Mouse (Mus musculus) limb, embryonic 12.5 days (tissue): ENCODE measurements around the gene Cdcp2. TPM values are rescaled to one million over a fixed set of nuclear protein-coding genes. Genes with fewer than 3 reads are reported as not detected.

Source experiments
- ATAC-seq: fragments of 200-750 bp; cut with Nextera tagmentation; 2 replicates; pipeline ENCODE4 v1.8.0; 2017; ENCODE audit warnings: low read depth, moderate TSS enrichment; ENCODE audit not compliant: insufficient number of reproducible peaks, insufficient read depth, low FRiP score, low TSS enrichment
- H3K27ac ChIP-seq: fragments of 300-500 bp; sonication (generic); 2 replicates; pipeline ENCODE4 v1.5.1; 2016; ENCODE audit warnings: mild to moderate bottlenecking, moderate library complexity
- H3K27me3 ChIP-seq: fragments of 300-500 bp; sonication (generic); 2 replicates; pipeline ENCODE4 v1.6.1; 2016; ENCODE audit warnings: mild to moderate bottlenecking, moderate library complexity
- H3K36me3 ChIP-seq: fragments of 300-500 bp; sonication (generic); 2 replicates; pipeline ENCODE4 v1.6.1; 2016; ENCODE audit warnings: mild to moderate bottlenecking, moderate library complexity
- H3K4me1 ChIP-seq: fragments of 300-500 bp; sonication (generic); replicated peaks from 2 replicates; pipeline ENCODE4 v1.6.1; 2016
- H3K4me2 ChIP-seq: fragments of 300-500 bp; sonication (generic); 2 replicates; pipeline ENCODE4 v1.6.1; 2016; ENCODE audit warnings: mild to moderate bottlenecking, moderate library complexity
- H3K4me3 ChIP-seq: fragments of 300-500 bp; sonication (generic); replicated peaks from 2 replicates; pipeline ENCODE4 v1.5.1; 2016; ENCODE audit warnings: mild to moderate bottlenecking
- H3K9ac ChIP-seq: fragments of 300-500 bp; sonication (generic); replicated peaks from 2 replicates; pipeline ENCODE4 v1.6.1; 2016; ENCODE audit warnings: mild to moderate bottlenecking, moderate library complexity
- H3K9me3 ChIP-seq: fragments of 300-500 bp; sonication (generic); 2 replicates; pipeline ENCODE4 v1.6.1; 2016; ENCODE audit warnings: mild to moderate bottlenecking, moderate library complexity
- WGBS: fragments of 180-500 bp; shearing (Covaris S2); methylation state at CpG from one replicate; pipeline ENCODE4 v1.1.7; 2016; 5-methylcytosine and 5-hydroxymethylcytosine counted together
- polyA plus RNA-seq: library from polyadenylated mRNA; unstranded; fragments of >200 nt; fragmentation: Nextera tagmentation; extraction: Ambion mirVana; gene quantifications from 2 replicates; pipeline ENCODE4 v1.2.1, GENCODE M21; 2016

The Cdcp2 gene
- polyA plus RNA-seq, 1 experiment from 2014 or later: not detected

DNA sequence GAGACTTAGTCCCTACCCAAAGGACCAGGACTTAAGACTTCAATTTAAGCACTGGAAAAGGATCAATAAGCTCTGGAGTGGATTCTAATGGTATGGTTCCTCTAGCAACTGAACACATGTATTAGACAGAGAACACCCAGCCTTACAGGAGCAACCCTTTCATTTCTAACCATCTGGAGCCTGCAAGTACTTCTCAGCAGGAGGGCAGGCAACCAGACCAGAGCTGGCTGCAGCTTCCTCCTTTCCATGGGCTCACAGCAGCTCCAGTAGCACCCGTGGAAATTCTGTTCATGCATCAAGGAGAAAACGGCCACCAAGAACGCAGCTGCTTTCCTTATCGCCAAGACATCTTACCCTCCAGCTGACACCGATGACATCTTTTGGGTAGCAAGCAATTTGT lies 39.0 kb downstream of the Cdcp2 start:
- no peak for ATAC-seq
- Histone ChIP-seq H3K4me3 (no peak overlapping the region), H3K36me3 (no peaks in the 10 kb centered on the region; the same call in 1 of the 2 replicates), H3K4me1 (peaks cover 67% of the 10 kb centered on the region), H3K27ac (0 out of 2 replicates have a peak overlapping the region, but pooled peaks have one; percentile 45), H3K4me2 (no peak overlapping the region), H3K9ac (no peak overlapping the region), H3K9me3 (no peaks in the 10 kb centered on the region), H3K27me3 (no peaks in the 10 kb centered on the region)
- WGBS: 55% methylated on average over 5 of the region's 5 CpGs

DNA sequence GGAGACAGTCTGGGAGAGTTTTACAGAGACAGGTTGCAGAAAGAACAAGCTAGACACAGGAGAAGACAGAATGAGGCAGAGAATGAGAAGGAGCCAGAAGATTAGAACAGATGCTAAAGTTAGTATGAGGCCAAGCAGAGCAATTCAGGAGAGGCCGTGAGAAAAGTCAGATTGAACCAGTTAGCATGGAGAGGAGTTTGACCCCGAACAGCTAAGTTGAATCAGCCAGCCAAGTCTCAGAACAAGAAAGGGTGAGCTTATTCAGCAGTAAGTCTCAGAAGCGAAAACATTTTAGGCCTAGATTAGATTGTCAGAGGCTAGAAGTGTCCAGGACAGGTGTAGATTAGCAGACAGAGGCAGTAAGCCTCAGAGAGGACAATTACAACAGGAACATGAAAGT lies 39.8 kb downstream of the Cdcp2 start:
- Histone ChIP-seq H3K9ac (no peak overlapping the region), H3K36me3 (no peaks in the 10 kb centered on the region; the same call in 1 of the 2 replicates), H3K27ac (peak overlapping the region; percentile 45; the same call in 1 of the 2 replicates), H3K4me1 (peaks cover 67% of the 10 kb centered on the region), H3K27me3 (no peaks in the 10 kb centered on the region), H3K9me3 (no peaks in the 10 kb centered on the region), H3K4me3 (no peak overlapping the region), H3K4me2 (no peak overlapping the region)
- WGBS: 36% methylated on average over 3 of the region's 3 CpGs
- ATAC-seq: no peak

GRCm38 (mm10) chr4:107138948-107139835 lies 42.5 kb downstream of the Cdcp2 start:
- Histone ChIP-seq H3K4me3 (no peak overlapping the region), H3K9me3 (no peaks in the 10 kb centered on the region), H3K4me2 (peak overlapping the region; percentile 27), H3K27ac (0 out of 2 replicates have a peak overlapping the region, but pooled peaks have one; percentile 20), H3K4me1 (peaks cover 62% of the 10 kb centered on the region), H3K36me3 (no peaks in the 10 kb centered on the region; the same call in 1 of the 2 replicates), H3K27me3 (no peaks in the 10 kb centered on the region), H3K9ac (no peak overlapping the region)
- no peak for ATAC-seq
- WGBS: 15% methylated on average over 37 of the region's 37 CpGs

GRCm38 (mm10) chr4:107139836-107140631 lies 43.3 kb downstream of the Cdcp2 start:
- Histone ChIP-seq H3K4me3 (no peak overlapping the region), H3K4me1 (peaks cover 65% of the 10 kb centered on the region), H3K27me3 (no peaks in the 10 kb centered on the region)

DNA sequence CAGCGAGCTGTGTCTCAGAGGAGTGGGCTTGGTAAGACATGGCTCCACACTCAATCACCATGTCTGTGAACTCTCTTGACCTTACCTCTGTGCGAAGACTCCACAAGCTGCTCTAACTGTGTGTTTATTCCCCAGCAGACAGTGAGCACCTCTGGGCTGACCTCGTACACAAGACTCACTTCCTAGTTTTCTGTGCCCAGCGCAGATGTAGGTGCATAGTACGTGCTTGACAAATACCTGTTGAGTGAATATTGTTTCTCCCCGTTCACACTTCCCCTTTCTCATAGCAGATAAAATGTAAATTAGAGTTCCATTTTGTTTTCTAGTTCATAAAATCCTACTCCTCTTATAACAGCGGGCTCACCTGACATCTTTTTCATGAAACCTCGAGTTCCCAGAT lies 46.8 kb downstream of the Cdcp2 start:
- WGBS: 90% methylated on average over 8 of the region's 8 CpGs
- no peak overlapping the region for H3K9ac ChIP-seq
- H3K4me1 ChIP-seq: peaks cover 30% of the 10 kb centered on the region
- no peaks in the 10 kb centered on the region for H3K9me3 ChIP-seq
- no peak overlapping the region for H3K27ac ChIP-seq
- H3K36me3 ChIP-seq: peaks cover 25% of the 10 kb centered on the region
- ATAC-seq: no peak
- no peak overlapping the region for H3K4me3 ChIP-seq
- H3K4me2 ChIP-seq: no peak overlapping the region
- no peaks in the 10 kb centered on the region for H3K27me3 ChIP-seq

More at GRCm38 (mm10) chr4:107139836-107140631, 43.3 kb downstream of the Cdcp2 start:
- Histone ChIP-seq H3K27ac (peak overlapping the region; percentile 81), H3K36me3 (no peaks in the 10 kb centered on the region; the same call in 1 of the 2 replicates), H3K4me2 (0 out of 2 replicates have a peak overlapping the region, but pooled peaks have one; percentile 27), H3K9ac (peak overlapping the region; percentile 19; the same call in 1 of the 2 replicates), H3K9me3 (no peaks in the 10 kb centered on the region)
- WGBS: 14% methylated on average over 13 of the region's 13 CpGs
- peak; percentile 20; the same call in 1 of the 2 replicates for ATAC-seq

DNA sequence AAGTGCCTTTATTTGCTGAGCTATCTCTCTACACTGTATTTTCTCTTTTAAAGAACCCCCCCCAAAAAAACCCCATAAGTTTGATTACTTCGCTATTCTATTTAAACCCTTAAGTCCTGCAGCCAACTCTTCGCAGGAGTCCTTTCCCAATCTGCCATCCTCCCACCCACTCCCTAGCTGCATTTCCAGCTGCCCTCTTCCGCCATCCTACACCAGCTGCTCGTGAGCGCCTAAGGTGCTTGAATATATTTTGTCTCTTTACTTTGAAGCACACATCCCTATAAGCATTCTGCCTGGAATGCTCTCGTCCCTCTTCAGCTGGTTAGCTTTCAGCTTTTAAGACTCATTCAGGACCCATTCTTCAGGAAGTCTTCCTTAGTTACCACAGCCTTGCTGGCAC lies 54.3 kb downstream of the Cdcp2 start:
- H3K36me3 ChIP-seq: peaks cover 47% of the 10 kb centered on the region
- ATAC-seq: no peak

DNA sequence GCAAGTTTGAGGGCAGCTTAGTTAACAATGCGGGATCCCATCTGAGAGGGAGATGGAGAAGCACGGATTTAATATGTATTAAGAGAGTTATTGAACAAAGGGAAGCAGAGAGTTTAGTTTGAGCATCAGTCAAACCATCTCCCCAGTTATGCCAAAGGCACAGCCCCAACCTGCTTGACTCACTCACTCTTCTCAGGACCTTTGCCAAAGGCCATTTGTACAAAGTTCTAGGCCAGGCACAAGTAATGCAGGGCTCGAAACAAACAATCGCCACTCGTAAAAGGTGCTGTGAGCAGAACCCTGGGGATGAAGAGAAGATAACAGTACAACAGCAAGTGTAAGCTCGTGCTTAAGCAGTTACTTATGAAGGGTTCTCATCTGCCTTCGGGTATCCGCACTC lies 55.9 kb downstream of the Cdcp2 start:
- Histone ChIP-seq H3K9ac (no peak overlapping the region), H3K27ac (no peak overlapping the region), H3K4me3 (no peak overlapping the region), H3K36me3 (peaks cover 40% of the 10 kb centered on the region), H3K9me3 (no peaks in the 10 kb centered on the region), H3K27me3 (no peaks in the 10 kb centered on the region), H3K4me1 (no peaks in the 10 kb centered on the region), H3K4me2 (no peak overlapping the region)
- 81% methylated on average over 8 of the region's 8 CpGs for WGBS
- no peak for ATAC-seq

More for the DNA sequence above, 54.3 kb downstream of the Cdcp2 start:
- WGBS: 86% methylated on average over 6 of the region's 6 CpGs
- H3K4me2 ChIP-seq: no peak overlapping the region
- H3K9me3 ChIP-seq: no peaks in the 10 kb centered on the region
- no peaks in the 10 kb centered on the region for H3K4me1 ChIP-seq
- no peak overlapping the region for H3K27ac ChIP-seq
- H3K4me3 ChIP-seq: no peak overlapping the region
- H3K9ac ChIP-seq: no peak overlapping the region
- H3K27me3 ChIP-seq: no peaks in the 10 kb centered on the region

GRCm38 (mm10) chr4:107156983-107157401 lies 60.3 kb downstream of the Cdcp2 start:
- peaks cover 52% of the 10 kb centered on the region for H3K36me3 ChIP-seq
- 49% methylated on average over 4 of the region's 4 CpGs for WGBS
- no peak overlapping the region for H3K27ac ChIP-seq
- H3K4me2 ChIP-seq: no peak overlapping the region
- H3K9me3 ChIP-seq: no peaks in the 10 kb centered on the region
- no peaks in the 10 kb centered on the region for H3K27me3 ChIP-seq
- no peak overlapping the region for H3K4me3 ChIP-seq
- no peak for ATAC-seq
- H3K4me1 ChIP-seq: no peaks in the 10 kb centered on the region
- H3K9ac ChIP-seq: no peak overlapping the region

GRCm38 (mm10) chr4:107159166-107159773 lies 62.6 kb downstream of the Cdcp2 start:
- 89% methylated on average over 11 of the region's 11 CpGs for WGBS
- Histone ChIP-seq H3K27ac (no peak overlapping the region), H3K9ac (no peak overlapping the region), H3K36me3 (peaks cover 45% of the 10 kb centered on the region), H3K27me3 (no peaks in the 10 kb centered on the region), H3K4me3 (no peak overlapping the region), H3K4me2 (no peak overlapping the region), H3K9me3 (no peaks in the 10 kb centered on the region), H3K4me1 (no peaks in the 10 kb centered on the region)
- ATAC-seq: no peak

DNA sequence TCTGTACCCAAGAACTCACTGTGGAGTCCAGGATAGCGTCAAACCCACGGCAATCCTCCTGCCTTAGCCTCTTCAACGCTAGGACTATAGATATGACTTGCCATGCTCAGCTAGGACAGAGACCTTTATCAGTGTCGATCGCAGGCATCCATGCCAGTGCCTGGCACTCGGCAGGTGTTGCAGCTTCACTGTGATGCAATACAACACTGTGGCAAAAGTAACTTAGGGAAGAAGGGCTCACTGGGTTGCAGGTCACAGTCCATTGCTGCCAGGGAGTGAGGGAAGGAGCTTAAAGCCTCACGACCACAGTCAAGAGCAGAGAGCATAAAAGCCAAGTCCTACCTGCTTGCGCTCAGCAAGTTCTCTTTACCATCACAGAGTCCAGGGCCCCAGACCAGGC lies 63.5 kb downstream of the Cdcp2 start:
- ATAC-seq: no peak

More for the DNA sequence above, 63.5 kb downstream of the Cdcp2 start:
- Histone ChIP-seq H3K27me3 (no peaks in the 10 kb centered on the region), H3K4me3 (no peak overlapping the region), H3K4me2 (no peak overlapping the region), H3K4me1 (no peaks in the 10 kb centered on the region), H3K9ac (no peak overlapping the region), H3K9me3 (no peaks in the 10 kb centered on the region), H3K36me3 (peaks cover 49% of the 10 kb centered on the region), H3K27ac (no peak overlapping the region)
- 93% methylated on average over 8 of the region's 8 CpGs for WGBS
